Mouse (Mus musculus) spleen, postnatal 10 days (tissue): ENCODE data around the gene AI467606.

ENCODE experiments used
- DNase-seq, 2 experiments: peaks; one replicate each; pipeline ENCODE4 v3.0.0; 2021 to 2022; ENCODE audit warnings: low spot score in 2 of 2

The AI467606 gene

DNA sequence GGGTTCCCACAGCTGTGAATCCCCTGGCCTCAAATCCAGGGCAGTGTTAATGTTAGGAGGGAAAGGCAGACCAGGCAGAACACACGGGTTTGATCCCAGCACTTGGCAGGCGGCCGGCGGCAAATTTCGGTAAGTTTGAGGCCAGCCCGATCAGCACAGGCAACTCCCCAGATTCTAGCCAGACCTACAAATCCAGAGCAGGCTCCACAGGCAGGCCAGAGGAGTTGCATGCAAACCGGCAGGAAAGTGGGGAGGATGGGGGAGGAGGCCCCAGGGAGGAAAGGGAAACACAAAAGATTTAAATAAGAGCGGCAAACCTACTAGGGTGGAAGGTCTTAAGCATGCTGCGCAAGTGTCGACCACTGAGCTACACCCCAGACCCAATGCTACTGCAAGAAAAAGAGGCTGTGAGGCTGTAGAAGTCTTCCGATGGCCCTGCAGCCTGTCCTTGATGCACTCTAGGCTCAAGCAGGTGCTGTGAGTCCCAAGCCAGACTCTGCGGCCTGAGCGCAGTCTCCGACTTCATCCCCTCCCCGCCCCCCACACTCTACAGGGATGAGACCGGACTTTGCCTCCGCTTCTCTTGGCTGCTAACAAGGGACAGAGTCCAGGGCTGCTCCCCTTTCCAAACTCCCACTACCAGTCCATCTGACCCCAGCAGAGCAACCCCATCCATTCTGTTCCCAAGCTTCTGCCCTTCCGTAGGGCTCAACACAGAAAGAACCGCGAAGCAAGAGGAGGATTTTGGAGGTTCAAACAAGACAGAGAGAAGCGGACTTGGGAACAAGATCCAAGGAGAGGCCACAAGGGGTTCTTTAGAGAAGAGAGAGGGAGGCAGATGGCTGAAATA lies 30.1 kb downstream of the AI467606 start:
- DNase-seq = no peak

DNA sequence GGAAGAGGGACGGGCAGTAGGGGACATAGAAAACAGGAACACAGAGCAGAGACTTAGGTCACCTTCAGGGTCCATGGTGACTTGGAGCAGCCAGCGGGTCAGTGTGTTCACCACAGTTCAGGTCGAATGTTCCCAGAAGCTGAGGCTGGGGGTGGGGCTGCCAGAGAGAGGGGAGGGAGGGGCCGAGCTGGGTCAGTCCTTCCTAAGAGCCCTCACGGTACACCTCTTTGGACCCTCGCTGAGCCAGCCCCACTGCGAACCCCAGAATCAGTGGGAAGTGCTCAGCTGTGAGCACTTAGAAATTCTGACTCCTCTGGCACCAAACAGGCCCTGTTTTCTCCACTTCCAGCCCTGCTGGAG lies 30.7 kb downstream of the AI467606 start, which contains the start of gene Qprt:
Qprt (minus strand) TSS at position 316 of the 360 bp plus-strand sequence.
- DNase-seq = no peak

DNA sequence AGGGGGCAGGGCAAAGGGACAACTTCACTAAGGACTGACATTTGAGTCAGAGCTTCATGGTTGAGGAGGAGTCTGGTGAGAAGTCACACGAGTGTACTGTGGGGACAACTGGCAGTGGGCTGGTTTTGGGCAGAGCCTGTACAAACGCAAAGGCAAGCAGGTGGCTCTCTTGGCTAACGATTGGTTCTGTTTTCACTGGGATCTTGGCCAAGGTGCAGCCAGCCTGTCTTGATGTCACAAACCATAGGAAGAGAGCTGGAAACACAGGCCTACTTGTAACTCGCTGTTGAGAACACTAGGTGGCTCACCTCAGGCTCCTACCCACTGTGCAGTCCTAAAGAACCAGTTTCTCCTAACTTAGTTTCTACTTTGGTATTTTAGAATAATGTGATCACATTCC lies 38.5 kb downstream of the AI467606 start:
- DNase-seq = peak in 1 of 2 experiments; percentile 51

- DNase-seq = no peak
These were observed 42.0 kb downstream of the AI467606 start for GRCm38 (mm10) chr7:127133125-127133524.

DNA sequence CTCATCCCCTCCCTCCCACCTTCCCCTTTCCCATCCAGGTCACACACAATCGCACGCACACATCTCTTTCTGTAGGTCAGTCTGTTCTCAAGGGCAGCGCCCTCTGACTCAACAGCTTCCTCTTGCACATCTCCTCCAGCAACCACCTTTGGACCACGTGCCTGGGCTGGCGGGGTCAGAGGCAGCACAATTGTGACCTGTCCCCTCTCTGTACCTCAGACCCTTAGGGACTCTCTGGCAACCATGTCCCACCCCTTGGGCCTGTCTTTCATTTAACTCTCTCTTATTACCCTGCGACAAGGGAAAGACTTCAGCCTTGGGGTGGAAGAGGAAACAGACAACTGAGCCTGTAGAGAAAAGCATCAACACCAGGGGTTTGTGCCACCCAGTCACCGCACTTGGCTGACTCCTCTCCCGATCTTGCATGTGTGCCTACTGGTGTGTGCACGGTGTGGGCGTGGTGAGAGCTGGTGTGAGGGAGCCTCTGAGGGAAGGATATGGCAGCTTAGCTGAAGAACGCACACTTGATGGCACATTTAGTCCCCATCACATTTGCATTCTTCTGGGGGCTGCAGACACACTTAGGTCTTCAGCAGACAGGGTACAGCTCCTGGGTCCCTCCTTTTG lies 43.8 kb downstream of the AI467606 start:
- peak; percentile 44 to 81 for DNase-seq

DNA sequence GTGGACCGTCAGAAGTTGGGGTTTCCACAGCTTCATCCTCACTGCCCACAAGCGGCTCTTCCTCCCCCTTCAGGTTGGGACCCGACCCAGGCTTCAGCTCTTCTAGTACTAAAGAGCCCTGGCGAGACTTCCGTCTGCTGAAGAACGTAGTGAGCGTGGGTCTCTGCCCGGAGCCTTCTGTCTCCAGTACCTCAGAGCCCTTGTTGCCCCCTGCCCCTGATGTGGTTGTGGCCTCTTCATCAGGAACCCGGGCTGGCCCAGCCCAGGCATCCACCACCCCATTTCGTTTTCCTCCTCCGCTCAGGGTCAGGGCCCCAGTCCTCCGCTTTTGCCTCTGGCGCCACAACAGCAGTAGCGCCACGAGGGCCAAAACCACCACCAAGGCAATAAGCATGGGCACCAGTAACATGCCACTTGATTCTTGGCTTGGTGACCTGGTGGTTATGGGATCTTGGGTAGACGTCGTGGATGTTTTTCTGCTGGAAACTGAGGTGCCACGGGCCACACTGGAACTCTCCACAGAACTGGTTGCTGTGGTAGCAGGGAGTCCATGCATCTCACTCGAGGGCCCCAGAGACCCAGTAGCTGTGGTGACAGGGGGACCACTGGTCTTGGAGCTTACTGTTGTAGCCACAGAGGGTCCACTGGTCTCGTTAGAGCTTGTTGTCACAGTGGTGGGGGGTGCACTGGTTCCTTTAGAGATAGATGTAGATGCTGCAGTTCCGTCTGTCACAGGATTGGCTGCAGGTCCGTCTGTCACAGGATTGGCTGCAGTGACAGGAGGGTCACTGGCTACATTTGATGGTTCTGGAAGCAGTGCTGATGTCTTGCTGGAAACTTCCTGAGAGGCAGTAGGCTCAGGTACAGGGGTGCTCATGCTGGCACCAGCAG lies 45.3 kb downstream of the AI467606 start:
- peak; percentile 46 to 53 for DNase-seq

GRCm38 (mm10) chr7:127137262-127138017 lies 46.3 kb downstream of the AI467606 start, which contains the start of gene Spn:
Gene Spn (minus strand): TSS chr7:127137823.
- DNase-seq = peak; percentile 58 to 61

DNA sequence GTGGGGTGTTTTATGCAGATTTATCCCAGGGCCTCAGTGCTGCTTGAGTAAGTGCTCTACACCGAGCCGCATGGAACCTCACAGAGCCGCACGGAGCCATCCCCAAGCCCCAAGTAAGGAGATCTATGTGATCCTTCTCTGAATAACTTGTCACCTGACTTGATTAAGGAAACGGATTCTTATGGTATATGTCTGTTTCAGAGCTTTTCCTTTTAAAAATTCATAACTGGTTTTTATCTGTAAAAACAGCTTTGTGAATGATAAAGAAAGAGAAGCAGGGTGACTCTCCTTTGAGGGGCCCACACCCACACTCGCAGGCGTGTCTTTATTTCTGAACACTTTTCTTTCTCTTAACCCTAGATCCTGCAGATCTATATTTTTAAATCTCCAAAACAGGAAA lies 47.9 kb downstream of the AI467606 start:
- DNase-seq = no peak

- no peak for DNase-seq
These were observed 48.4 kb downstream of the AI467606 start for GRCm38 (mm10) chr7:127139562-127139961.

DNA sequence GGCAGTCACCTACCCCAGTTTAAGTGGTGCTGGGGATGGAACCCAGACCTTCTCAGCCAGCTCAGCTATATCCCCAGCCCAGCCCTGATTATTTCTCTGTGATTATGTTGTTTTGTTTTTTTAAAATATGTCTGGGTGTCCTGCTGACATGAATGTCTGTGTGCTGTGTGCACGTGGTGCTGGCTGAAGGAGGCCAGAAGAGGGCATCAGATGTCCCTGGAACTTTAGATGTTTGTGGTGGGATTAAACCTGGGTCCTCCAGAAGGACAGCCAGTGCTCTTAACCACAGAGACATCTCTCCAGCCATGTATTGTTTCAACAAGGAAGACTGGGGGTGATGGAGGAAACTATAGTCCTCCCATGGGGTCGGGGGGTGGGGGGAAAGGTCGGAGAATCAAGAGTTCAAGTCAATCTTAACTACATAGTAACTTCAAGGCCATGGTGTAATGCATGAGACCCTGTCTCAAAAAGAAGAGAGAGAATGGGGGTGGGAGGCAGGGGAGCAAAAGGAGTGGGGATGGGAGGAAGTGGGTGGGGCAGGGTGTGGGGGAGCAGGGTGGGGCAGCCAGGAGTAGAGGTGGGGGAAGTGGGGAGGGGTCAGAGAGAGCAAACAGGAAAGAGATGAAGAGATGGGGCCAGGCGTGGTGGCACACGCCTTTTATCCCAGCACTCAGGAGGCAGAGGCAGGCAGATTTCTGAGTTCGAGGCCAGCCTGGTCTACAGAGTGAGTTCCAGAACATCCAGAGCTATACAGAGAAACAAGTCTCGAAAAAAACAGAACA lies 49.7 kb downstream of the AI467606 start:
- no peak for DNase-seq

GRCm38 (mm10) chr7:127142214-127142613 lies 51.1 kb downstream of the AI467606 start:
- no peak for DNase-seq

DNA sequence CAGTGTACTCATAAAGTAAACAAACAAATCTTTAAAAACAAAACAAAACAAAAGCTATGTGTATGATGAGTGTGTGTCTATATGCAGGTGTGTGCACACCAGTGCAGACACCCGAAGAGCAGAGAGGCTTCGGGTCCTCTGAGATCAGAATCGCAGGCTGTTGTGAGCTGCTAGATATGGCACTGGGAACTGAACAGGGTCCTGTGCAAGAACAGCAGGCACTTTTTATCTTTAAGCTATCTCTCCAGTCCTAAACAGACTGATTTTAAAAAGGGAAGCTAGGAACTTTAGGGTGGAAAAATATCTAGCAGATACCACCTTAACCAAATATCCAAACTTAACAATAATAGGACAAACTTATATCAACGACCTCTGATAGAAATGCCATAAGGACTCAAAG lies 51.5 kb downstream of the AI467606 start:
- DNase-seq = no peak
